Mouse (Mus musculus) layer of hippocampus, adult 2 months (tissue): ENCODE results near the gene Bbs1. TPM values are rescaled to one million over a fixed set of nuclear protein-coding genes. Genes with fewer than 3 reads are reported as not detected.
"Not testable (repeated sequence)": the region's sequence is repeated elsewhere in the genome, so short reads cannot be mapped to it uniquely, and the experiment has no call there.

ENCODE experiments used
- DNase-seq, 2 experiments: peaks; one replicate each; pipeline ENCODE4 v3.0.0; 2022; ENCODE audit warnings: low spot score in 2 of 2
- H3K27ac ChIP-seq: fragments of 200-600 bp; 2 replicates; pipeline ENCODE4 v1.8.1; 2022
- H3K4me3 ChIP-seq: fragments of 200-600 bp; 2 replicates; pipeline ENCODE4 v1.8.1; 2022; ENCODE audit warnings: mild to moderate bottlenecking
- CTCF ChIP-seq: fragments of 200-600 bp; conservative IDR thresholded peaks from 2 replicates; pipeline ENCODE4 v1.8.1; 2022; ENCODE audit warnings: antibody characterized with exemption, mild to moderate bottlenecking, moderate library complexity
- long read RNA-seq, 2 experiments: library from polyadenylated mRNA; stranded (forward); transcript quantifications; one replicate each; pipeline ENCODE4 v2.0.0; 2021; ENCODE audit warnings: borderline mapping rate in 2 of 2
- total RNA-seq, 2 experiments: library from RNA; stranded (reverse); gene quantifications; 2 replicates each; pipeline ENCODE4 v1.2.3; 2021

The Bbs1 gene
- total RNA-seq: 10 to 100 TPM; 35.9 to 46.3 TPM
- long read RNA-seq, experiment 1, full-length matches to known transcripts: 6 of 11 reads
- long read RNA-seq, experiment 1, partial matches to known transcripts: 3 of 11 reads
- long read RNA-seq, experiment 1, other reads (novel, unspliced or antisense): 2 of 11 reads
- long read RNA-seq, experiment 2, full-length matches to known transcripts: 11 of 15 reads
- long read RNA-seq, experiment 2, partial matches to known transcripts: 3 of 15 reads
- long read RNA-seq, experiment 2, other reads (novel, unspliced or antisense): 1 of 15 reads

- H3K4me3 ChIP-seq: peak within 1 kb of the TSS; percentile 73
- no peak for TF ChIP-seq CTCF
- peak within 1 kb of the TSS; percentile 90 for H3K27ac ChIP-seq
Measured at GRCm38 (mm10) chr19:4905979-4906794, at the start of gene Bbs1. Gene Bbs1, minus strand, starts transcription at chr19:4906628.

GRCm38 (mm10) chr19:4948641-4949040 is 42.2 kb upstream of the Bbs1 start:
- not testable (repeated sequence) for DNase-seq, H3K4me3 ChIP-seq

More at GRCm38 (mm10) chr19:4905979-4906794, at the start of gene Bbs1:
- peak; percentile 70 to 83 for DNase-seq

GRCm38 (mm10) chr19:4945540-4945939 is 39.1 kb upstream of the Bbs1 start:
- DNase-seq: no peak
- H3K4me3 ChIP-seq: no peak overlapping the region
- TF ChIP-seq CTCF: no peak
- no peak overlapping the region for H3K27ac ChIP-seq

More at GRCm38 (mm10) chr19:4948641-4949040, 42.2 kb upstream of the Bbs1 start:
- H3K27ac ChIP-seq: not testable (repeated sequence)

- peak overlapping the region; percentile 33; the same call in 1 of the 2 replicates for H3K27ac ChIP-seq
- TF ChIP-seq CTCF: no peak
- H3K4me3 ChIP-seq: peak overlapping the region; percentile 55
- DNase-seq: no peak
Measured at GRCm38 (mm10) chr19:4943253-4943588, 36.8 kb upstream of the Bbs1 start.

- Histone ChIP-seq H3K27ac (peak within 1 kb of the TSS; percentile 87), H3K4me3 (peak within 1 kb of the TSS; percentile 55)
- TF ChIP-seq CTCF: no peak
- DNase-seq: peak; percentile 72 to 84
Measured at GRCm38 (mm10) chr19:4942551-4943252, 36.3 kb upstream of the Bbs1 start, which contains the start of gene Peli3. Gene Peli3, minus strand, starts transcription at chr19:4943127.

- no peak for TF ChIP-seq CTCF
Measured at GRCm38 (mm10) chr19:4937444-4938310, 31.2 kb upstream of the Bbs1 start.

GRCm38 (mm10) chr19:4936896-4937295 is 30.5 kb upstream of the Bbs1 start:
- H3K27ac ChIP-seq: no peak overlapping the region
- no peak for DNase-seq
- no peak overlapping the region for H3K4me3 ChIP-seq
- TF ChIP-seq CTCF: no peak

More at GRCm38 (mm10) chr19:4937444-4938310, 31.2 kb upstream of the Bbs1 start:
- no peak for DNase-seq
- no peak overlapping the region for H3K4me3 ChIP-seq
- H3K27ac ChIP-seq: no peak overlapping the region

- DNase-seq: no peak
- TF ChIP-seq CTCF: no peak
- Histone ChIP-seq H3K27ac (peak overlapping the region; percentile 90), H3K4me3 (peak overlapping the region; percentile 74)
Measured at GRCm38 (mm10) chr19:4928781-4929180, 22.4 kb upstream of the Bbs1 start.

GRCm38 (mm10) chr19:4927904-4928531 is 21.6 kb upstream of the Bbs1 start, which contains the start of gene Dpp3:
Gene Dpp3, minus strand, starts transcription at chr19:4928287.
- H3K27ac ChIP-seq: peak within 1 kb of the TSS; percentile 90
- peak within 1 kb of the TSS; percentile 74 for H3K4me3 ChIP-seq
- TF ChIP-seq CTCF: no peak
- DNase-seq: peak; percentile 98

GRCm38 (mm10) chr19:4925121-4925860 is 18.9 kb upstream of the Bbs1 start:
- no peak overlapping the region for H3K27ac ChIP-seq
- no peak for DNase-seq
- no peak overlapping the region for H3K4me3 ChIP-seq
- no peak for TF ChIP-seq CTCF

- TF ChIP-seq CTCF: no peak
- no peak for DNase-seq
- Histone ChIP-seq H3K27ac (no peak overlapping the region), H3K4me3 (no peak overlapping the region)
Measured at GRCm38 (mm10) chr19:4919652-4920051, 13.2 kb upstream of the Bbs1 start.
